Mouse (Mus musculus) spleen, postnatal 10 days (tissue): ENCODE results near the gene Itih5.
A peak's percentile ranks its signal among the peaks of the same experiment; 100 is the strongest.

Experiments used
- DNase-seq, 2 experiments: peaks; one replicate each; pipeline ENCODE4 v3.0.0; 2021 to 2022; ENCODE audit warnings: low spot score in 2 of 2

The Itih5 gene

DNA sequence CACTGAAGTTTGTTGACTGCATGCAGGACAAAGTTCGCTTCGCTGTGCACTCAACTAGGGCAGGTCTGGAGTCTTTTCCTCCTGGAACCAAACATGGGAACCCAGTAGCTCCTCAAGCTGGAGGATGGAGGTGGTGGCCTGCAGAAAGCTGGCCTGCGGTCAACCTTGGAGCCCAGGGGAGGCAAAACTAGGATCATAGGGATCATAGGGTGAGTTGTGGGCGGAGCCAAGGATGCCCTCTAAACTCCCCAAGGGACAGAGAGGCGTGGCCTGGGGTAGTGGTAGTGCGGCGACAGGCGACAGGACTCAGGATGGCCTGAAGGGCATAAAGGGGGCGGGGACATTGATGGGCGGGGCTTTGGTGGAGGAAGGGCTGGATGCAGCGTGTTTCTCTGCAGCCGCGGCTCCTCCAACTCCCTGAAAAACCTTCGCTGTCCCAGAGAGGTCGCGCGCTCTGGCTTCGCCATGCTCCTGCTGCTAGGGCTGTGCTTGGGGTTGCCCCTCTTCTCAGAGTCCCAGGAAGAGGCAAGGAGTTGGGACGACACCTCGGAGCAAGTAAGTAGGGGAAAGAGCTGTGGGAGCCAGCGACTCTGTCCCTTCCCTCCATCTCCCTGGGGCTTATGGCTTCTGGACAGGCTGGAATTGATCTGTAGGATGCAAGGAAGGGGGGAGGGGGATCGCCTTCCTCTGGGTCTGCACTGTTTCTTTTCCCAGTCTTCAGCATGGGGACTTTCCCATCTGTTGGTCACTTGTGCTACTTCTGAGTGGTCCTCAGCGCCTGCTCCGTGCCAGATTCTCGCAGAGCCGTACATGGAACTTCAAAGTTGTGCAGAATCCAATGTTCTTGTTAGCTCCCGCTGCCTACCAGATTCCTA, at the start of gene Itih5:
Itih5 (plus strand) TSS at position 371 of the 875 bp plus-strand sequence.
- peak; percentile 22 to 71 for DNase-seq

DNA sequence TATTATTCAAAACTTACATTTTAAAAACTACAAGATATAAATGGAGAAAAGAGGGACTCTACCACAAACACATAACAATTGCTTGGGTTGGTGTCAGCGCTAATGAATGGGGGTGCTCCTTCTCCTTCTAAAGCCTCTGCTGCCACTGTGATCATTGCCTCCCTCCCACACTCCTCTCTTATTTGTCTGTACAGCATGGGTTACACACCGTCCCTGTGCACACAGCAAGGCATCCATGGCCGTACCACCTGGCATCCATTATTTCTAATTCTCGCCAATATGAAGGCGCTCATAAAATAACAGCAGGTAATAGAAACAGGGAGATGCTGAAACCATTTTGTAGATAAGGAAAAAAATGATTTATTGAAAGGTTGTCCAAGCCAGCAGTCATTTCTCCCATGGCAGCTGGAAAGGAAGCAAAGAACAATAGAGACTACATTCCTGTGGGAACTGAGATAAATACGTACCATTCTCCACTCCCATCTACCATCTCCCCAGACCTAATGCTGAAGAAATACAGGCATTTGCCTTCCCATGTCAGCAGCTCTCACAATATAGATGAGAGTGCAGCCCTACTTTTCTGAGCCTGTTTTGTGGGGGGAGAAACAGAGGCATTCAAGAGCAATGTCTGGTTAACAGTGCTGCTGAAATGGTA, 44.7 kb upstream of the Itih5 start:
- DNase-seq = no peak

DNA sequence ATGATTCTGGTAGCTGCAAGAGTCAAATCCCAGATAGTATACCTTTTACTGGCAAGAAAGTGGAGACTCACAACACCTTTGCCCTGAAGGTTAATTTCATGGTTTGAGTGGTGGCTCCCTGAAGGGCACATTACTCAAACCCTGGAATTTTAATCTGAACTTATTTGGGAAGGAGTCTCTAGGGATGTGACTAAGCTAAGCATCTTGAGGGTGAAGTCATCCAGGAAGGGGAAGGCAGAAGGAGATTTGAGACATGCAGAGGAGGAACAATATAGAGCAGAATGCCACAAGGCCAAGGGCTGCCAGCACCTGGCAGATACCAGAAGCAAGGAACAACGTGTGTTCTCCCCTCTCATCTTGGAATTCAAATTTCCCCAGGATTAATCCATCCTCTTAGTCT, 34.6 kb upstream of the Itih5 start:
- DNase-seq = no peak

DNA sequence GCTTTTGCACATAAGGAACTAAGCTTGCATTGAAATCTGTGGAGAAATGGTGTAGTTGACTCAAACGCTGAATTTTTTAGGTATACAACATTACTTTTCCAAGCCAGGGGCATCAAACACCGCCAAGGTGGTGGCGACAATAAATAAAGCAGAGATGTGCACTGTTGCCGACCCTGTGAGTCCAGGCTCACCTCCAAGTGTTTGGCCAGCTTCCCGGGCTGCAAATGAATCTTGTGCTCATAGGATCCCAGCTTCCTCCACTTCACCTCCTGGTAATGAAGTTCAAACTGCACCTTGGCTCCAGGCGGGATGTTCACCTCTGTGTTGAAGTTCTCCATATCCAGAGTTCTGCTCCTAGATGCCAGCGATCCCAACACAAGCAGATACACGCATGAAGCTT, 34.1 kb upstream of the Itih5 start:
- no peak for DNase-seq

DNA sequence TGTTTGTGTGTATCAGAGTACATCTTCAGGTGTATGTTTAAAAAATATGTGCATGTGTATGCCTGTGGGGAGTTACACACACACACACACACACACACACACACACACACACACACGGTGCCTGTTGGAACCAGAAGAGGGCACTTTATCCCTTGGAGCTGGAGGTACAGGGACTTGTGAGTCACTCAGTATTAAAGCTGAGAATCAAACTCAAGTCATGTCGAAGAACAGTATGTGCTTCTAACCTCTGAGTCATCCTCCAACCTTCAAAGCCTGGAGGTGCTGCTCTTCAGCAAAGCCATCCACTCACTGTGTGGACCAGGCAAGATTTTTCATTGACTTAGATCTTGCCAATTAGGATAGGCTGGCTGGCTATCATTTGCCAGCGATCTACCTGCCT, 31.5 kb upstream of the Itih5 start:
- no peak for DNase-seq

DNA sequence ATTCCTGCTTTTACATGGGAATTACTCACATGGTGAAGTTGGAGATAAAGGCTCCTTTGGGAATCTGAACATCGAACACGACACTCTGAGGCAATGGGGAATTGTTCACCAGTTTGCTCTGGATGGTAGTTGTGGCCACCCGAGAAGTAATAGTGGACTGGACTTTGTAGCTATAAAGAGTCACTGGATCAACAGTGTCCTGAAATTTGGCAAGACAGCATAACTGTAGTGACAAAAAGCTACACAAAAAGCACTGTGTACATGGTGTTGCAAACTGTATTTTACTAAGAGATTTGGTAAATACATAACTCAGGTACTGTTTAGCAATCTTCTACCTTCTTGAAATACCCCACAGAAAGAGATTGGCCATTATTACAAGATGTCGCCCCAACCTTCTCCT, 27.2 kb upstream of the Itih5 start:
- no peak for DNase-seq

DNA sequence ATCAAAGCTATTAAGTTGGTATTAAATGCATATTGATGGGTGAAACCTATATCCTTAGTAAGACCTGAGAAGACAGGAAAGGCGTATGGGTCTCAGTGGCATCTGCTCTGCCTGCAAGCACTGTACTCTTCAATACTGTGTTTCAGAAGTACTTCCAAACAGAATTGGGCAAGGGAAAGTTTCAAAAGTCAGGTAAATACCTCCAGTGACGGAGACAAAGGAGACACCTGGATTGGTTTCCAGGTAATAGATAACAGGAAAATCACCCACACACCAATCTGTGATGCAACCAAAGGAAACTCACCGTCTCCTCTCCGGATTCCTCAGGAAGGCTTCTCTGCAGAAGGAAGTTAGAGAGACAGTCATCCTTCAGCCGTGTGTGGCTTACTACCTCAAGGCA, 25.9 kb upstream of the Itih5 start:
- DNase-seq = no peak

DNA sequence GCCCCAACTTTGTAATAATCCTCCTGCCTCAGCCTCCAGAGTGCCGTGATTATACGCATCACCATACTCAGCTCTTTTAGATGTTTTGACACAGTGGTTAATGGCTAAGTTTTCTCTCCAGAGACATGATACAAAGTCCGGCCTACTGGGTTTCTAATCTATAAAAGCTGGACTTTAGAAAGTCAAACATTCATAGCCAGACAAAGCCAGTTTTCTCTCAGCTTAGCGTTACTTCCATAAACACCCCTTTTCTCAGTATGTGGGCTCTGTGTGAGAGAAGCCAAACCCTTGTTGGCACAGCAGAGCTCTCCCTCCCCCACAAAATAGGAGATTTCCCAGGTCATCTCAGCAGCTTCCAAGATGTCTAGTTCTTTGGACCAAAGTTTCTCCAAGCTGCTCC, 24.8 kb upstream of the Itih5 start:
- DNase-seq = no peak

DNA sequence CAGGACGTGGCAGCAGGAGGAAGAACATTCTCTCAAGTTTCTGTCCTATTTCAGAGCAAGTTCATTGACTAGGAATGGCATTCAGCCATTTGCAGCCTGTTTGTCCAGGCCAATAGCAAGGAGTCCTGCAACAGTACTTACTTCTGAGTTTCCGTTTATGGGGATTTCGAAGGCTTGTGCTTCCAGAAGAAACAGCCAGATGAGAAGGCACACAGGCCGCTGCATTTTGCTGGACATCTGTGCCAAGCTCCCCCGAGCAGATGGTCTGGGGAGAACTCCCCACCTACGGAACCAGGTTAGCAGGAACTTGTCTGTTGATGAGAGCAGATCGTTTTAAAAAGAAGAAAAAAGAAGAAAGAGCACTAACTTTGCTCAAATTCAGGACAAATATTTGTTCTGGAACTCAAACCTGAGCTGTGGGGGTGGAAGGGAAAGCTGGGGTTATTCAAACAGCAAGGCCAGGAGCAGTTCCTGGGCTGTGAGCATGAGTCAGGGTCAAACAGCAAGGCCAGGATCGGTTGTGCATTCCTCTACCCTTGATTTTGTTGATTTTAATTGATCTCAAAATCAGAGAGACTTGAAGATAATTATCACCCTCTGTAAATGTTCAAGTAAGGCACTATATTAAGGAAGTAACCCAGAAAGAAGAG, 22.9 kb upstream of the Itih5 start:
- no peak for DNase-seq

DNA sequence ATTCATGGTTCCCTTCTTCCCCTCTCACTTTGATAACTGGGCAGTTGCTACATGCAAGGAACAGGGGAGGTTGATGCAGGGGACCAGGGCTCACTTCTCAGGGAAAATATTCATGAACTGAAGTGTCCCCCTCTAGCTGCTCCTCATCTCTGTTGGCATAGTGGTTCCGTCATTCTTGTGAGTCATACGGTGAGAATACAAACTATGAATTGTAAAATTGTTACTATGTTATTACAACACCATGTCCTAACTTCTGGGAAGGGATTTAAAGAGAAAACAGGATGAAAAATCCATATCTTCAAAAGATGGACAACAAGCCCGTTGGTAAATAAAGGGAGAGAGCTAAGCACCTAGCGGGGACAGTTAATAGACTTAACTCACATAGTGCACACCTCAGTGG, 22.1 kb upstream of the Itih5 start, which contains the start of gene Itih2:
Itih2 (minus strand) TSS at position 101 of the 400 bp plus-strand sequence.
- DNase-seq = no peak

DNA sequence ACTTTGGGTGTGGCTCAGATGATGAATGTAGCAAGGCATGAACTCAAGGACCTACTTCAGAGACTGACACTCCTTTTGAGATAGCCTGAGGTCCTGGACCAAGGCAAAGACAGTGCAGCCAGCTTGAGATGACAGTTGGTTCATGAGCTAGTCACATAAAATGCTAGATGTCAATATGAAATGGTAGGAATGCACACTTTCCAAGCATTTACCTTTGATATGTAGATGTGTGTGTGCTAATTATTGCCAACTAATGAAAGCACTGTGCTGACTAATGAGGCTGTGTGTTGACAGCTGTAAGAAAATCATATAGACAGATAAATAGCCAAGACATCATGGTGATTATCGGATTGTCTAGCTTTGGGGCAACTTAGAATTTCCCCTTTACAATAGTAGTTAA, 21.2 kb upstream of the Itih5 start:
- no peak for DNase-seq

DNA sequence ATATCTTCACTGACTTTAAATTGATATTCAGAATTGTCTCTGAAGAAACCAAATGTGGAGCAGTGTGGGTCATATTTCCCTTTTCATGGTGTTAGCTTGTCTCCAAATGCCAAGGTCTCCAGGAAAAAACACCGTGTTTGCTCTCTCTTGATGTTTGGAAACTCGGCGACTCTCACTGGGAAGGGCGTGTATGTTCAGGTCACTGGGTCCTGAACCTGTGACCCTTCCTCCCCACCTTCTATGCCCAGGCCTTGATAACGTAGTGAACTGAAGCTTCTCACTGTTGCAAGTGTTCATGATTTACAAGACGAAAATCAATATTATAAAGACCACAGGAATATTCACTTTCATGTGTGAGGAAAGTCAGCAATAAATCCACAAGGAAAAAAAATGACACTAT, 19.4 kb upstream of the Itih5 start:
- DNase-seq = no peak

DNA sequence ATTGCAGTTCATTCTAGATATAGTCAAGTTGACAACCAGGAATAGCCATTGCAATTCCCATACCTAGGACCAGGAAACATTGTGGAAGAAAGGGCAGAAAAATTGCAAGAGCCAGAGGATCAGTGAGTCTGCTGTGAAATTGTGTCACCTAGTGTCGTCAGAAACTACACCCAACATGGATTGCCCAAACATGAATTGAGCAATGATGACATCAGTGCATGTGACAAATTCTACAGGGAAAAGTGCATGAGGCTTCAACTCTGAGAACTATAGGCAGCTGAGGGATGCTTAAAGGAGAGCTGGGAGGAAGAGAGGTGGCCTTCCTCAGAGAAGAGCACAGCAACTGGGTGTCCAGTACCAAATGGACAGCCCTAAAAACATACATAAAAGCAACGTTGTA, 16.1 kb upstream of the Itih5 start:
- no peak for DNase-seq

DNA sequence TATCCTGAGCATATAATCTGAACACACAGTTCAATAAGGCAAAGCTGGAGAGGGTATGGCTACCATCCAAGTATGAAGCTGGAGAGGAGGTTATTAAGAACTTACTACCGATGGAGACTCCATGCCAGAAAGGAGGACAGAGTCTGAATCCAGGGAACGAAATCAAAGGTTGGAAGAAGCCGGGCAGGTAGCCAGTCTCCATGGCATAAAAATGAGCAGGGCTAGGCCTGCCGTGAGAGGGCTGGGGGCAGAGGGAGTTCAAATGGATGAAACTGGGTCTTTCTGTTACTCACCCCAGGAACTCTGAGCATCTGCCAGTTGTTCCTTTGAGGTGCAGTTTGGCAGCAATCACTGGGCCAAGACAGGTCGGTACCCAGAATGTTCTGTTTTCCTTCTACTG, 12.9 kb upstream of the Itih5 start:
- no peak for DNase-seq

DNA sequence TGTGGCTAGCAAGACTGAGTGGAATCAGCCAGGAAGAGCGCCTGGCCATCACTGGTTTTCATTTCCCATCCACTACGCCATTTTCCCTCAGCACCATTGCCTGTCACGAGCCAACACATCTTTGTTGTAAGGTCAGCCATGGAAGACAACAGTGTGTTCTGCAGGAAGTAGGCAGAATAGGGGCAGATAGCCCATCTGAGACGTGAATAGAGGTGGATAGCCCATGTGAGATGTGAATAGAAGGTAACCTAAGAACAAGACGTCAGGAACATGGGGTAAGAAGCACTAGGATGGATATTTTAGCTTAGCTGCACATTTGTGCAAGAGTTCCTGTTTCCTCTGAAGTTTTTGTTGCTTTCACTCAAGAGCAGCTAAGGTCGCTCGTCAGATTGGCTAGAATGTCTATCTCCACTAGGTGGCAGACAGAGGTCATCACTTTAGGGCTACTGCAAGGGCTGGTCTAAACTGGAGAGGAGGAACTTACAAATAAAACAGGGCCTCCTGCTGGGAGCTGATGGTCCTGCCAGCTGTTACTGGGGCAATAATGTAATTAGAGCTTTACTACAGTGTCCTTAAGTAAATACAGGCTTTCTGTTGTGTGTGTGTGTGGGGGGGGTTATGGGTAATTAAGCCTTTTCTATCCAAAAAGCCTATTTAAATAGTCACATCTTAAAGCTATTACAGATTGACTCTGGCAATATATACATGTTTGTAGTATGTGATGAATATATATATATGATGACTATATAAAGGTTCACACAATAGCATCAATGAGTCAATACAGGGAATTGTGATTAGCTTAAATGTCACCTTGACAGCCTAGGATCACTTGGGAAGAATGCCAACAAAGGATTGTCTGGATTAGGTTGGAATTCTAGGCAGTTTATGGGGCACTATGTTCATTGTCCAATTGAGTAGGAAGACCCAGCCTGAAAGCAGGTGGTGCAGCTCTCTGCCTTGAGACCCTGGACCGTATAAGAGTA, 10.6 kb upstream of the Itih5 start:
- peak; percentile 12 to 65 for DNase-seq

DNA sequence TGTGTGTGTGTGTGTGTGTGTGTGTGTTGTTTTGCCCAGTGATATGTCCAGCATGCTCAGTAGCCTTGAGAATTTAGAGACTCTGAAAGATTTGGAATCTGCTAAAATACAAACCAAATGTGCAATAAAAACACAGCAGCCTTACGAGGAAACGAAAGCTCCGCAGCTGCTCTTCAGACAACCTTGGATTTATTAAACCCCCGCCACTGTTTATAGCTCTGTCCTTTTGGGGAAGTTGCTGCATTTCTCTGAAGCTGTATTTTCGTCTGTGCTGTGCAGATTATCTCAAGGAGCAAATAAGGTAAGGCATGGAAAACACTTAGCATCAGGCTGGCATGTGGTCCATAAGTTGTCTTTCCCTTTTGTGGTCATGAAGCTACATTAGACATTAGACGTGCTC, 7.9 kb upstream of the Itih5 start:
- DNase-seq = no peak

DNA sequence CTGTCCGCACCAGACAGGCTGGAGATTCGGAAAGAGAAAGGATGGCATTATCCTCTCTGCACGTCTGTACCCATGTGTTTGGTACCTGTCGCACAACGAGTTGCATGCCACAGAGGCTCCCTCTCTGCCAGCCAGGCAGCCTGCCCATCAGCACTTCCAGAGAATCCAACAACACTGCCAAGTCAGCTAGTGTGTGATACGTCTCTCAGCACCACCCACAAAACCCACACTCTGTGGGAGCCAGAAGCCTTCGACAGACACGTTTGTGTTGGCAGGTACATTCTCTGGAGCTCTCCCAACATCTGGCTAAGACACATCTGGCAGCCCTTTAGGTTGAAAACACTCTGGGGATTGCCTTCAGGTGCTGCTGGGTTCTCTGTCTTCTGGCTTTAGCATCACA, 6.2 kb upstream of the Itih5 start:
- no peak for DNase-seq

DNA sequence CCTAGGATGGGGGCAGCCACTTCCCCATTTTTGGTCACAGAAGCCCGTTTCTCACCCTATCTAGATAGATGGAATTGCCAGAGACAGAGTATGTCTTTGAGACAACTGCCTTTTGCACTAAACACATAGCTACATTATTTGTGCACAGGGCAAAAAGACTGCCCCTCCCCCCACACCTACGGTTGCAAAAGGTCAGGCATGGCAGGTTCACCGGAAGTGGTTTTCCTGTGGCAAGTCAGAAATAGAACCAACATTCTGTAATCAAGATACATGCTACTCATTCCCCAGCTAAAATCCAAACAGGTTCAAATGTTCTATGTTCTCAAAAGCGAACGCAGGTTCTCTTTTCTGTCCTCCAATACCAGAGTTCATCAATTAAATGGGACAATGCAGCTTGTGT, 781 bp upstream of the Itih5 start:
- peak in 1 of 2 experiments; percentile 49 for DNase-seq

DNA sequence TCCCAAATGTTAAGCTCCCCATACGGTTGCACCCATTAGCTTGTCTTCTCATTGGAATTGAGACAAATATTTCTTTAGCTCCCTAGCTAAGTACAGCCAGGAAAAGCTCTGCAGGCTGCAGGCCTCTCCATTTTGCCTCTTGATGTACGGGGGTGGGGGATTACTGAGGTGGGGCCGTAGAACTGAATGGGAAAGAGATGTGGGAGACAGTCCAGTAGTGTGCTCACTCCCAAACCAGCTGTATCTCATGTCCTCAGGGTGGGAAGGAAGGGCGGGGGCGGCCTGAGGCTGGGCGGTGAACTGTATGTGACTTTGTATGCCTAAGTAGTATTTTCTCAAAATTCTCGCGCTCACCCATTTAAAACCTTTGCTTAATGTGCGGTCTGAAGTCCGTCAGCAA, 3.8 kb downstream of the Itih5 start:
- no peak for DNase-seq

DNA sequence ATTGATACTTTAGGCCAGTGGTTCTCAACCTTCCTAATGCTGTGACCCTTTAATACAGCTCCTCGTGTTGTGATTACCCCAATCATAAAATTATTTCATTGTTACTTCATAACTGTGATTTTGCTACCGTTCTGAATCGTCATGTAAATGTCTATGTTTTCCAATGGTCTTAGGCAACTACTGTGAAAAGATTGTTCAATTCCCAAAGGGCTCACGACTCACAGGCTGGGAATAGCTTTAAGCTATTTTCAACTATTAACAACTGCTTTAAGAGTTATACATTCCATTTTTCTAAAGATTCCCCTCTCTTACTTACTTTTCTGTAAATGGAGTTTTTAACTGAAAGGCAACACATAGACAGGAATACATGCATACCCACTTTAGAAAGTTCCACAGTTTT, 8.6 kb downstream of the Itih5 start:
- DNase-seq = no peak

DNA sequence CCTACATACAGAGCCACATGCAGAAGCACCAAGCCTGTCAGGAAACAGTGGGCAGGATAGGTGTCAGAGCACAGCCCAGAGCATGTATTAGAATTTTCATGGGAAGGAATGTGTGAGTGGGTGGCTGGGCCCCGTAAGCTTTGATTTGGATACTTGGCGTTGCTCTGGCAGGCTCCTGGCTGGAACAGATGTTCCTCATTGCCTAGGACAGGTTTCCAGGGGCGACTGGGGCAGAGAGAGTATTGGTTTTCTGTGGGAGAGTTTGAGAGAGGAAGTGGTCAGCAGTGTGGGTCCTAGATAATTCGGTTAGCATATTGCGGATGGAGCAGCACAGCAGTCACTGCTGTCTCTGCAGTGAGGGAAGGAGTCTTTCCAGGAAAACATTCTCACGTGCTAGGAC, 13.3 kb downstream of the Itih5 start:
- DNase-seq = no peak

DNA sequence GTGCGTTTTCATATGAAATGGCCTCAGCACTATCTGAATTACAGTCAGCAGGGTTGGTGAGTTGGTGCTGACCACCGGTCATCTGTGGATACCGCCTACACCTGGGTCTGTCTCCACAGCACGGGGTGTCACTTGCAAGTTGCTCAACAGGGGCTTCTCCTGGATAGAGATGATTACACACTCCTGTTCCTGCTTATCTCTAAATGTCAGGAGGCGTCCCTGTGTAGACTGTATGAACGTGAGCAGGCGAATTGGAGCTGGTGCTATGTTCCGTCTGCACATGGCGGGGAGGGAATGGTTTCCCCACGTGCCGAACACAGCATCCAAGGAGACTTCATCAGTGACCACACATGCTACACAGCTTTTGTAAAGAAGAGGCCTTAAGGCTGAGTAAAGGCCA, 13.9 kb downstream of the Itih5 start:
- DNase-seq = no peak
